Mouse (Mus musculus): ENCODE data around the gene Ipp. TPM values are rescaled to one million over a fixed set of nuclear protein-coding genes. Genes with fewer than 3 reads are reported as not detected.
A peak's percentile ranks its signal among the peaks of the same experiment; 100 is the strongest.

Gene Ipp
- 10 to 100 TPM; 14.0 to 19.6 TPM for total RNA-seq (2021)
- long read RNA-seq, experiment 1, transcript Ipp-202 (9 exons, 2,118 nt), result major isoform, 17 of 27 reads
- long read RNA-seq, experiment 1, partial matches to known transcripts, result 5 of 27 reads
- long read RNA-seq, experiment 1, other reads (novel, unspliced or antisense), result 5 of 27 reads
- long read RNA-seq, experiment 2, partial matches to known transcripts, result 2 of 4 reads
- long read RNA-seq, experiment 2, other reads (novel, unspliced or antisense), result 0 of 4 reads

DNA sequence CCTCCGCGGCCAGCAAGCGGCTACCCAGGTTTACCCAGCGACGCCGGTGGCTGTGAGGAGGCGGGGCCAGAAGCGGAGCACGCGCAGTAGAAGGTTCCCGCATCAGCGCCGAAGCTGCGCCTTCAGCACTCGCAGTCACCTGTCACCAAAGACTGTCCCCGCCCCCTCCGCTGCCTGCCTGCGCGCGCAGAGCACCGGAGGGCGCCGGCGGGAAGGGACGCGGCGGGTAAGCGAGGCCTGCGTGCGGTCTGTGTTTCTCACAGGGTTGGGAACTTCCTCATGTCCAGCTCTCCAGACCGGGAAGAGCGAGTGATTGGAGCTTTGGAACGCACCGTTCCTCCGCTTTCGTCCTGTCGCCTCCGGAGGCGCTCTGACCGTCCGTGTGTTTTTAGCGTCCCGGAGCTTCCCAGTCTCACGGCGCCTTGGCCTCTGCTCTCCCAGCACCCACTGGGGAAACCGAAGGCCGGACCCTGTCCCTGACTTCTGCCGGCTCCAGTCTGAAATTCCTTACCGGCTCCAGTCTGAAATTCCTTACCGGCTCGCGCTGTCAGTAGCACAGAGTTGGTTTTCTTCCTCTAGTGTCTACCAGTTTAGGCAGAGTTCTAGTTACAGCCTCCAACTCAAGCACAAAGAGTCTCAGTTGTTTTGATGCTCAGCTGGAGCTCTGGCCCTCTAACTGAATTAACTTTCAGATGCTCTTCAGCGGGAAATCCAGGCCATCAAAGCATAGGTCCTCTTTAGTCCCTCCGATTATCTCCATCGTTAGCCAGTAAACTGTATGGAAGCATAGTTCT lies at the start of gene Ipp:
Gene Ipp (plus strand): TSS at position 125 of the 794 bp plus-strand sequence.
- peak; percentile 97 to 98 for DNase-seq

DNA sequence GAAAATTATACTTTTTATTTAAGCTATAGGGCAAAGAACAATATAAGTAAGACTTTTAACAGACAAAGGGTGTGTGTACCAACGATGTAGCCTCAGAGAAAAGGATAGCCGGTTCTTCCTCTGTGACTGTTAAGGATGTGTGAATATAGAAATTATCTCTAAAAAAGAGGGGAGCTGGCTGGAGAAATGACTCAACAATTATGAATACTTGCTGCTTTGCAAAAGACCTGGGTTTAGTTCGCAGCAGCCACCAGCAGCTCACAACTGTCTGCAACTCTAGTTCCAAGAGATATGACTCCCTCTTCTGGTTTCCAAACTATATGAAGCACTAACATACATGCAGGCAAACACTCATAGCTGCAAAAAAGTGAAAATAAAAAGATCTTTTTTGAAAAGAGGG lies 45.4 kb upstream of the Ipp start:
- no peak for DNase-seq

DNA sequence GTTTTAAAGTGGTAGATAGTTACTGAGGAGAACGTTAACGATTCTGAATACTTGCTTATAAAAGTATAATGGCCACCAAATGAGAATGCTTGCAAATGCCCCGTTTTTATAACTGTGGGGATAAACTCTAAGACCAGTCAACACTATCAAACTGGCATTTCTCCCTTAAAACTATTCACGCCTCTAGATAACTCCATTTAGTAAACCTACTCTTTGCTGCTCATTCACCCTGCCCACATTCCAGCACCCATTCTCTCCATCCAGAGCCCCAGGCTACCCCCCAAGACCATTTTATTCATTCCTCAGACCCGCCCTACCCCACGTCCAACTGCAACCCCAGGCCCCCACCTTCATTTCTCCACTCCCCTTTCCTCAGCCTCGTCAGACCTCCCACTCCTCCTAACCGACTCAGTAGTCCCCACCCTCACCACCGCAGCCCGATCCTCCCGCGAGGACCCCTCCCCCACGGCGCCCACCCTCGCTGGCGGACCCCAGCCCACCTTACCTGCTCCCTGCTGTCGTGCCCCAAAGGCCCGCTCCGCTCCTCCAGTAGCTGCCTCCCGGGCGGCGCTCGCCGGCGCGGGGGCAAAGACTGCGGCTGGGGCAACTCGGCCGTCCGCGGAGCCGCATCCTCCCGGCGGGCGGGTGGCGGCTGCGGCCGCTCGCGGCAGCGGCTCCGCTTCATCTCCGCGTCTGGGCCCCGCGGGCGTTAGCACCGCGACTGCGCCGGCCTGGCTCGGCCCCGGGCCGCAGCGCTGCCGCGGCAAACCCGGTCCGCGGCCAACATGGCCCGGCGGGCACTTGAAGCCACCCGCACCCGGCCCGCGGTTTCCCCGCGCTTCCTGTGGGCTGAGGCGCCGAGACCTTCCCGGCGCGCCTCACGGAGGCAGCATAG lies 43.9 kb upstream of the Ipp start:
- DNase-seq, result peak in 1 of 2 experiments; percentile 57

DNA sequence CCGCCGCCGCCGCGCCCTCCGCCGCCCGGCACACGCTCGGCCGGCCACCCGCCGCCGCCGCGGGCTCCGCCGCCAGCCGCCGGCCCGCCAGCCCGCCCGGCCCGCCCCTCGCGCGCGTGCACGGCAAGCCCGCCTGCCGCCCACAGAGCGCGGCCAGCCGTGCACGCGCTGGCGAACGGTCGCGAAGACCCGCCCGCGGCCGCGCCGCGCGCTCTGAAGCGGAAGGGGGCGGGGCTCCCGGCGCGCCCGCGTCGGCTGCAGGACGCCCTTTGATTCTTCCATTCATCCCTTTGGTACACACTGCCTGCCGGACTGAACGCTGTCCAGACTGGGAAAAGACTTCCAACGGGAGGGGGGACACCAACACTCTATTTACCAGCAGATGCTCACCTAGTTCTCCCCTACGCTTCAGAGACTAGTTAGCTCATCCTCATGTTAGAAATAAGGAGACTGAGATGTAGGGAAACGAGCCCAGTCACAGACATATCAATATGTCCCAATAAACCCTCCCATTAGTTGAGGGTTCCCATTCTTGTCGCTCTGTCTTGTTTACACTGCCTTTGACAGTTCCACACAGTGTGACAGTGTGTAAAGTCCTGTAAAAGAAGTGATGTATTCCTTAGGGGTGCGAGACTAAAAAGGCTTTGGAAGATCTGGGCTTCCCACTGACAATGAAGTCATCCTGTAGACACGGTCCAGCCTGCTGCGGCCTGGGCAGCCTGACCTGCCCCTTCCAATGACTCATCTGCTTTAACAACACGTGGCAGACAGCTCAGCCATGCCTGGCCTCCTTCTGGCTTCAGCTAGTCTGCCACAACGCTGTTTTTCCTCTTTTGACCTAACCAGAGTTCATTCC lies 43.0 kb upstream of the Ipp start, which contains the start of gene Mast2:
Gene Mast2 (minus strand): TSS at position 58 of the 856 bp plus-strand sequence.
- DNase-seq, result peak; percentile 89 to 95

DNA sequence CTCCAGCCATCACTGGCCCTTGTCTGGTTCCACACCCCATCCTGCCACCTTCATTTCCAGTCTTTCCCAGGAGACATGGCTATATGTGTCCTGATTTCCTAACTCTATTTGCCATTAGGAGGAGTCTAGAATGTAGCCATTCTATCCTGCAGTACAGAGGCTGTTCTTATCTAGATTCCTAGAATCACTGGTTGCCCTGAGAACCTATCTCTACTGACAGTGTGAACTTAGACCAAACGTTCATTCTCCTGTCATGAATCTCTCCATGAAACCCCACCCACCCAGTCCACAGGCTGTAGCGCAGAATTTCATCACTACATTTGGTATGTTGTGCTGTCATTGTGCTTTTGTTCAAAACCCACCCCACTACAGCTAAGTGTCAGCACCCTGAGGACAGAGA lies 26.0 kb upstream of the Ipp start:
- DNase-seq, result no peak

DNA sequence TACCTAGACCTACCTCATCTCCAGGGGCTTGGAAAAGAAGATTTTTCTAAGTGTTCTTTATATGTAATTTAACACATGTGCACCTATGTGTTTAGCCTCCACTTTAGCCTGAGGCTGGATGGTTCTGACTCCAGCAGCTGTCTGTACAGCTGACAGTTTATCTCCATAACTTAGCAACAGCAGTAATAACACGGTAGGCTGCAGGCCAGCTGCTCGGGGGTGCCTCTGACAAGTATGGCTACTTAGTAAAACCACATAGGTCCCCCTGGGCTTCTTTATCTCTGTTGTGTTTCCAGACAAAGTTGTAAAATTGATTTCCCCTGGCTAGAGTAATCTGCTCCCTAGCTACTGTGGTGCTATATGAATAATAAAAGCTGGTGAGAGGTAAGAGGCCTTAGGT lies 23.9 kb upstream of the Ipp start:
- no peak for DNase-seq

DNA sequence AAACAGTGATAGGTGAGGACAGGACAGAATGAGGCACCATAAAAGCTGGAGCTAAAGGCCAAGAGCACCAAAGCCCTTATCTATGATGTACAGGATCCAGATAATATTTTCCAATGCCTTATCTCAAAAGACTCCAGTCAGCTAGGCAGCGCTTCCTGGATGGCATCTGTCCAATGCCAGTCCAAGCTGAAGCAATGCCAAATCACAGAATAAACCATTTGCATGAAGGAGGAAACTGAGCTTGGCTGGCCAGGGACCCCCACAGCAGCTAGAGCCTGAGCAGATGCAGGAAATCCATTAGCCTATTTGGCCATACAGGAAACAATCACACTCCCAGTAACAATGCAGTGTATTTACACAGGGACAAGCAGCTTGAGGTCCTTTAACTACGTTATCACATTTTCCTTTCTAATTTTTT lies 16.2 kb upstream of the Ipp start:
- peak; percentile 71 for DNase-seq

DNA sequence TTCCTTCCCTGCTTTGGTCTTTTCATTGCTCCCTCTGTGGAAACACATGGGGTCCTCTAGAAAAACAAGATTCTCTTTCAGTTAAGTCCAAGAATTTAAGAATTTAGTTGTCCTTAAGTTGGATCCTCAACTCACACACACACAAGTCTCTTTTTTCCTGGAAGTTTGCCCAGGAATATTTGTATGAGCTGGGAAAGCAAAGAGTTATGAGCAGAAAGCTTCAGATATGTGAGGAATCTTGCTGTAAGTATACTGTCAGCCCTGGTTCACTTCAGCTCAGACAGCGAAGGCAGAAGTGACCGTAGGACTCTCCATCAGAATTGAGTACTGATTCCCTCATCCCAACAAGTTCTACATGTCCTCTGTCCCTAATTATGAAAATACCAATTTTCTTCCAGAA lies 15.5 kb upstream of the Ipp start:
- DNase-seq, result no peak

DNA sequence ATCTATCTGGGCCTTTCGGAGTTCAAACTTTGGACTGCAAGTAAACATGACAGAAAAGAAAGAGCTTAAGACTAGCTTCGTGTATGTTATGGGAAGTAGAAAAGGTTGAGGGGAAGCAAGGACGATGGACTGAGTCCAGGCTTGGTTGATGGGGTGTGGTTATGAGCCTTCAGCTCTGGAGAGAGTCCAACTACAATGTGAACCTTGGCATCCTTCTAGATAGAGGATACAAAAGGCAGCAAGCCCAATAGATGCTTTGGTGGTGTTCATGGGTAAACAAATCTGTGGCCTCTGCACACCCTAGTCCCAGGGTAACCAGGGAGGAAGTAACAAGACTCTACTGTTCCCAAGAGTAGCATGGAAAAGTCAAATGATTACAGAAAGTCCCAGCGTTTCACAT lies 14.9 kb upstream of the Ipp start:
- DNase-seq, result peak in 1 of 2 experiments; percentile 3

DNA sequence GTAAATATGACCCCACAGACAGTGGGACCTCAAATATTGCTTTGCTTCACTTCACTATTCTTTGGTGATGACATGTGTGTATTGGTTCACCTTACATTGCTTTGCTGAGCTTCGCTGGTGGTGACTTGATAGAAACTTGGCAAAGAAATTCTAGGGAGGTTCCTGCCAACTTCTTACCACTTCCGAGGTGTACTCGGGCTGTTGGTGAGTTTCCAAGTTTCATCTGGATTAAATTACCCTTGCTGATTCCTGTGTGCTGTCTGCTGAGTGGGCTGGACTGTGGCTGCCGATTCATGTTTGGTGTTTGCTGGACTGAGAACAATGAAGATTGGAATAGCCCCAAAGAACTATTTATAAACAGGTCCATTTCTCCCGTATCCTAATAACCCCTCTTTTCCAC lies 13.7 kb upstream of the Ipp start:
- DNase-seq, result no peak

DNA sequence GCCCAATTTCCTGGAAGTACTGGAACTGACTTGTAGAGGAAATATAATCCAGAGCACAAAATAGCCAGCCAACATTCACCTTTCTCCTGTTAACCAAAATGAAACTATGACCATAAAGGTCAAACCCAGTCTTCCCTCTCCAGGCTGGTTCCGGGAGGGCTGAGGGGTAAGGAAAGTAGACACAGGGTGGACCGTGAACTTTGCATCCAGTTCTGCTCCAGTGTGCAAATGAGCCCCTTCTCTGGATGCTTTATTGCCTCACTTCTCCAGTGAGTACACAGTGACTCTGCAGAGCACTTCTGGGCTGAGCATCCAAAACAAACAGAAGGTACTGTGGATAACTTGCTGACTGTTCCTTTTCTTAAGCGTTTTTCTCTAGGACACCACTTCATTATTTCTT lies 7.4 kb upstream of the Ipp start:
- DNase-seq, result no peak

DNA sequence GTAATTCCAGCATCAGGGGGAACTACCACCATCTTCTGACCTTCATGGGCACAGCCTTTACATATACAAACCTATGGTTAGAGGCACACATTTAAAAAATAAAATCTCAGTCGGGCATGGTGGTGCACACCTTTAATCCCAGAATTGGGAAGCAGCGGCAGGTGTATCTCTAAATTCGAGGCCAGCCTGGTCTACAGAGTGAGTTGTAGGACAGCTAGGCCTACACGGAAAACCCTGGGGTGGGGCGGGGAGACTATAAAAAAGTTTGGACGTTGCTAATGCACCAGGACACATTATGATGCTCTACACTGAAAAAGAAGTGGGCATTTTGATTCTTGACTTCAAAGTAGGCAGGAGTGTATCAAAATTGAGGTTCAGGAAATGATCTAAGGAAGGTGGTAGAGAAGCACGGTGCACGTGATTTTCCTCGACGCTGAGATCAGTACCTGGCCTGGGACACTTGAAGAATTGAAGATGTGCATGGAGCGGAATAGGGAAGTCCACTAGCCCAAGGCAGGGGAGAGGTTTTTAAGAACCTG lies 394 bp upstream of the Ipp start:
- no peak for DNase-seq

DNA sequence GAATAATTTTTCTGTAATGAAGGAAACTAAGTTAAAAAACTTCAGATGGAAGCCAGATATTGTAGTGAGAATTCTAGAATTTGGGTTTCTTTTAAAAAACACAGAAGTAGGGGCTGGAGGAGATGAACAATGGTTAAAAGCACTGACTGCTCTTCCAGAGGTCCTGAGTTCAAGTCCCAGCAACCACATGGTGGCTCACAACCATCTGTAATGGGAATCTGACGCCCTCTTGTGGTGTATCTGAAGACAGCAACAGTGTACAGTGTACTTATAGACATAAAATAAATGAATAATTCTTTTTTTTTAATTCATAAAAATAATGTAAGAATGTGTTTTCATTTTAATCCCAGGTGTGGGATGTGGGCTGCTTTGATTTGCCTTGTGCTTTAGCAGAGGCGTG lies 23.8 kb downstream of the Ipp start:
- no peak for DNase-seq

DNA sequence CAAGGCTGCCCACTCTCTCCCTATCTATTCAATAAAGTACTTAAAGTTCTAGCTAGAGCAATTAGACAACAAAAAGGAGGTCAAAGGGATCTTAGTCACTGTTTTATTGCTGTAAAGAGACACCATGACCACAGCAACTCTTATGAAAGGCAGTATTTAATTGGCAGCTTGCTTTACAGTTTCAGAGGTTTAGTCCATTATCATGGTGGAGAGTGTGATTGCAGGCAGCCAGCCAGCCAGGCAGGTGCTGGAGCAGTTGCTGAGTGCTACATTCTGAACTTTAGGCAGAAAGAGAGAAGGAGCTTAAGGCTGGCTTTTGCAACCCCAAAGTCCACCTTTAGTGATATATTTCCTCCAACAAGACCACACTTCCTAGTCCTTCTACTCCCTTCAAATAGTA lies 29.0 kb downstream of the Ipp start:
- DNase-seq, result no peak

DNA sequence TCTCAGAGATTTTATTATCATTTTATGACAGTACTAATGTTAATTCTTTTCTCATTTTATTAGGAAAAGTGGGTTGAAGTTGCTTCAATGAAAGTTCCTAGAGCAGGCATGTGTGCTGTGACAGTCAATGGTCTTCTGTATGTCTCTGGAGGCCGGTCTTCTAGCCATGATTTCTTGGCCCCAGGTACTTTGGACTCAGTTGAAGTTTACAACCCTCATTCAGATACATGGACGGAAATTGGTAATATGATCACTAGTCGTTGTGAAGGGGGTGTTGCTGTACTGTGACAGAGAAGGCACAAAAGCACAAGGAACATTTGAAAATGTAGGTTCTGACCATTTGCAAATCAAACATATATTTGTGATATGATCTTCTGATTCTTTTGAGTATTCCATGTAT lies 30.4 kb downstream of the Ipp start:
- DNase-seq, result no peak

DNA sequence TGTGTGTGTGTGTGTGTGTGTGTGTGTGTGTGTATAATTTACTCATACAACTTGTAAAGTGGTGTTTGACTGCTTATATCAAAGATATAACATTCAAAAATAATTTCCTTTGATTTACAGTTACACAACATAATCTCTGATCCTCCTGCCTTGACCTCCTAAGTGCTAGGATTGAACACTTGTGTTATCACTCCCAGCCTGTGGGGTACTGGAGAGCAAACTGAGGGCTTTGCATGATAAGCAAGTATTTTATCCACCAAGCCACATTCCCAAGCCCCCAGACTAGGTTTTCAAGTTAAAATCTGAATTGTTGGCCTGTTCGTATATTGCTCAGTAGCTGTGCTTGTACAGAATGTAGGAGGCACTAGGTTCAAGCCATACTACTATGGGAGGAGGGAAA lies 43.1 kb downstream of the Ipp start:
- DNase-seq, result no peak

DNA sequence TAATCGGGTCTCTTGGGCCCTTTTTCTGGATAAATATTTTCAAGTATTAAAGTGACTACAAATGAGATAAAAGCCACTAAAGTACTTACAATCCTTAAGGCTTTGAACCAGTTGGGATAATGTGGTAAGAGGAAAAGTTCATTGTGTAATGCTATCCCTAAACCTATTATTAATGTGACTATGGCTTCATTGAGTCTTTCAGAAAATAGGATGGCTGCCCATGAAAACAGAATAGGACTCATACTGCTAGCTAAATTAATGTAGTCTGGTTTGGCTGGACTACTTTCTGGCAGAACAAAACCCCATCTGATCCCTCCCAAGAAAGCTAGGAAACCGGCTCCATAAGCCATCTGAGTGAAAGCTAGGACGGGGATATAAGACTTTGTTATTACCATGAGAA lies 45.7 kb downstream of the Ipp start:
- DNase-seq, result no peak

DNA sequence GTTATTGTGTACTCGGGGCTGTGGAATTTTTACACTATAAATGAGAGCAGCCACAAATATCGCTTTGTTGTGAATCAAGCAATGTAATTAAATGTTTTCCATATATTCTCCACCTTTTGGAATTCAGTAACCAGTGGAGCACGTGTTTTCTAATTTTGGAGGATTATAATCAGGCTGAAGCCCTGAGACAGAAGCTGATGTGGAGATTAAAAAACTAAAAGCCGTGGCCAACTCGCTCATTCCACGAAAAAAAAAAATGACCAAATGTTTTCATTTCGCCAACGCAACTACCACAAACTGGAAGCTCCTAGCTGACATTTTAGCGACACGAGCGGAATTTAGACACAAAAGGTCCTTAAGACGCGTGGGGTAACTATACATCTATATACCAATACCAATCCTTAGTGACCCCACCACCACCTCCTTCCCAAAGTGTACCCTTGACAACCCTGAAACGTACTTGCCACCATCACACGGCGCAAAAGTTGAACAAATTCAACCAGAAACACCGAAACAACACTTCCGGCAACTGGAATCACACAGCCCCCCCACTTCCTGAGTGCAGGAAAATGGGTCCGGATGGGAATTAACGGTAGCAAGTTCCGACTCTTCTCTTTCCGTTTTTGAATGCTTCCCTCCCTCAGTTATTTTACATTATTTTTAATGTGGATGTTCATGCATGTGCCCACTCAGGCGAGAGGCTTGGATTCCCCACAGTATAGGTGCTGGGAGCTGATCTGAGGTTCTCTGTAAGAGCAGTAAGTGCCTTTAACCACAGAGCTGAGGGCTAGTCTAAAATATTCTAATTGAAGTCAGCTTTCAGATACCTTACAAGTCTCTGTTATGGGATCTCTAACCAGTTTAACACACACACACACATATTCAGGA lies 48.3 kb downstream of the Ipp start, which contains the start of gene Tmem69:
Gene Tmem69 (minus strand): TSS at position 524 of the 888 bp plus-strand sequence.
- peak; percentile 81 to 86 for DNase-seq

DNA sequence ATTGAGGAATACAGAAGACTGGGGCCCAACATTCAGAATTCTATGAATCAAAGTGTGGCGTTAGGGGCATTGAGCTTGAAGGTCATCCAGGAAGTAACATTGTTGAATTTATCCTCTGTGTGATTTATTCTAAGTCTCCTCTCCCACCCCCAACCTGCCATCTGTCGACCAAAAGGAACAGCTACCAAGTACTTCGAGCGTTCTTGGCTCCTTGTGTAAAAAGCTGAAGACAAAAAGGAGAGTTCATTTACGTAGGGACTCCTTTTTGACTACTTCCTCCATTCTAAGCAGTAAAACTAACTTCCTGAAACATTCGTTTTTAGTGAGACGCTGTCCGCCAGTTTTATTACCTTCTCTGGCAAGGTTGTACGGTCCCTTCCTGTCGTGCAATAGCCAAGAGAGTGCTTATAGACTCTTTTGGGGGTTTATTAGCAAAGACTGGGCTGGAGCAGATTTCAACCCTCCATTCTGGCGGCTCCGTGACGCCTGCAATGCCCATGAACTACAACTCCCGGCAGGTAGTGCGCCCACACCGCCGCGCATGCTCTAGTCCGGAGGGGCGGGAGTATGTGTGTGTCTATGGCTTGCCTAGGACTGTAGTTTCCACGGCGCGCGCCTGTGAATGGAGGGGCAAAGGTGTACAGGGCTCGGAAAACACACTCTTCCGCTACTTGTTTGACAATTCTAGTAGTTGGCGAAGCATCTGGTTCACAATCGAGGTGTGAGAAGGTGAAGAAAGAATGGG lies 49.4 kb downstream of the Ipp start:
- peak; percentile 94 to 95 for DNase-seq

All from adrenal gland, postnatal 36 days (tissue).